Mouse (Mus musculus): ENCODE data around the gene Fads3. TPM values are rescaled to one million over a fixed set of nuclear protein-coding genes. Genes with fewer than 3 reads are reported as not detected.
A peak's percentile ranks its signal among the peaks of the same experiment; 100 is the strongest.

The Fads3 gene
- polyA plus RNA-seq, 1 experiment: 12.5 TPM

GRCm38 (mm10) chr19:10096371-10096876 lies 55.1 kb downstream of the Fads3 start:
- no peak overlapping the region for H3K4me3 ChIP-seq (replicated peaks; ENCODE audit: control insufficient read depth, low read depth, low read length)
- TF ChIP-seq CTCF (IDR thresholded peaks at IDR 0.05; ENCODE audit: control insufficient read depth, insufficient read depth, low read length) (no peak), POLR2A (IDR thresholded peaks at IDR 0.05; ENCODE audit: borderline replicate concordance, control insufficient read depth, low read depth, low read length) (no peak)
- WGBS: 82% methylated on average over 2 of the region's 2 CpGs
- H3K27ac ChIP-seq (ENCODE audit: control insufficient read depth, insufficient read depth, low read depth, low read length, poor library complexity): no peak overlapping the region
- no peaks in the 10 kb centered on the region for H3K4me1 ChIP-seq (ENCODE audit: control insufficient read depth, insufficient read depth, low read length)

- WGBS: 87% methylated on average over 5 of the region's 5 CpGs
- Histone ChIP-seq H3K4me1 (ENCODE audit: control insufficient read depth, insufficient read depth, low read length) (no peaks in the 10 kb centered on the region), H3K4me3 (replicated peaks; ENCODE audit: control insufficient read depth, low read depth, low read length) (no peak overlapping the region), H3K27ac (ENCODE audit: control insufficient read depth, insufficient read depth, low read depth, low read length, poor library complexity) (no peak overlapping the region)
- TF ChIP-seq CTCF (IDR thresholded peaks at IDR 0.05; ENCODE audit: control insufficient read depth, insufficient read depth, low read length) (no peak), POLR2A (IDR thresholded peaks at IDR 0.05; ENCODE audit: borderline replicate concordance, control insufficient read depth, low read depth, low read length) (no peak)
Observed at GRCm38 (mm10) chr19:10097826-10098225, 56.5 kb downstream of the Fads3 start.

- WGBS: 1% methylated on average over 21 of the region's 21 CpGs
- no peaks in the 10 kb centered on the region; the same call in 1 of the 2 replicates for H3K4me1 ChIP-seq (ENCODE audit: control insufficient read depth, insufficient read depth, low read length)
- H3K4me3 ChIP-seq (replicated peaks; ENCODE audit: control insufficient read depth, low read depth, low read length): peak overlapping the region; percentile 77
- H3K27ac ChIP-seq (ENCODE audit: control insufficient read depth, insufficient read depth, low read depth, low read length, poor library complexity): peak overlapping the region; percentile 28; the same call in 1 of the 2 replicates
- 0 out of 2 replicates have a peak, but pooled peaks have one; percentile 20 for TF ChIP-seq POLR2A (IDR thresholded peaks at IDR 0.05; ENCODE audit: borderline replicate concordance, control insufficient read depth, low read depth, low read length)
- peak; percentile 52; the same call in 1 of the 2 replicates for TF ChIP-seq CTCF (IDR thresholded peaks at IDR 0.05; ENCODE audit: control insufficient read depth, insufficient read depth, low read length)
Observed at GRCm38 (mm10) chr19:10100631-10101071, 59.3 kb downstream of the Fads3 start.

GRCm38 (mm10) chr19:10101341-10102053 lies 60.1 kb downstream of the Fads3 start, which contains the start of gene Fads2:
Gene Fads2 (minus strand): TSS chr19:10101746.
- TF ChIP-seq POLR2A (IDR thresholded peaks at IDR 0.05; ENCODE audit: borderline replicate concordance, control insufficient read depth, low read depth, low read length) (peak; percentile 62; the same call in 1 of the 2 replicates), CTCF (IDR thresholded peaks at IDR 0.05; ENCODE audit: control insufficient read depth, insufficient read depth, low read length) (0 out of 2 replicates have a peak, but pooled peaks have one; percentile 4)
- Histone ChIP-seq H3K4me1 (ENCODE audit: control insufficient read depth, insufficient read depth, low read length) (no peaks in the 10 kb centered on the region; the same call in 1 of the 2 replicates), H3K4me3 (replicated peaks; ENCODE audit: control insufficient read depth, low read depth, low read length) (peak within 1 kb of the TSS; percentile 77), H3K27ac (ENCODE audit: control insufficient read depth, insufficient read depth, low read depth, low read length, poor library complexity) (peak within 1 kb of the TSS; percentile 28; the same call in 1 of the 2 replicates)
- 1% methylated on average over 57 of the region's 57 CpGs for WGBS

GRCm38 (mm10) chr19:10102054-10102700 lies 60.8 kb downstream of the Fads3 start:
- Histone ChIP-seq H3K4me1 (ENCODE audit: control insufficient read depth, insufficient read depth, low read length) (no peaks in the 10 kb centered on the region; the same call in 1 of the 2 replicates), H3K4me3 (replicated peaks; ENCODE audit: control insufficient read depth, low read depth, low read length) (peak overlapping the region; percentile 77), H3K27ac (ENCODE audit: control insufficient read depth, insufficient read depth, low read depth, low read length, poor library complexity) (no peak overlapping the region; the same call in 1 of the 2 replicates)
- no peak for TF ChIP-seq CTCF (IDR thresholded peaks at IDR 0.05; ENCODE audit: control insufficient read depth, insufficient read depth, low read length)
- no peak for TF ChIP-seq POLR2A (IDR thresholded peaks at IDR 0.05; ENCODE audit: borderline replicate concordance, control insufficient read depth, low read depth, low read length)
- 14% methylated on average over 25 of the region's 25 CpGs for WGBS

- Histone ChIP-seq H3K4me3 (replicated peaks; ENCODE audit: control insufficient read depth, low read depth, low read length) (no peak overlapping the region), H3K4me1 (ENCODE audit: control insufficient read depth, insufficient read depth, low read length) (no peaks in the 10 kb centered on the region; the same call in 1 of the 2 replicates), H3K27ac (ENCODE audit: control insufficient read depth, insufficient read depth, low read depth, low read length, poor library complexity) (no peak overlapping the region)
- WGBS: 63% methylated on average over 6 of the region's 6 CpGs
- no peak for TF ChIP-seq CTCF (IDR thresholded peaks at IDR 0.05; ENCODE audit: control insufficient read depth, insufficient read depth, low read length)
- TF ChIP-seq POLR2A (IDR thresholded peaks at IDR 0.05; ENCODE audit: borderline replicate concordance, control insufficient read depth, low read depth, low read length): no peak
Observed at GRCm38 (mm10) chr19:10104234-10104633, 62.9 kb downstream of the Fads3 start.

- TF ChIP-seq POLR2A (IDR thresholded peaks at IDR 0.05; ENCODE audit: borderline replicate concordance, control insufficient read depth, low read depth, low read length): no peak
- no peak for TF ChIP-seq CTCF (IDR thresholded peaks at IDR 0.05; ENCODE audit: control insufficient read depth, insufficient read depth, low read length)
- Histone ChIP-seq H3K27ac (ENCODE audit: control insufficient read depth, insufficient read depth, low read depth, low read length, poor library complexity) (0 out of 2 replicates have a peak overlapping the region, but pooled peaks have one; percentile 33), H3K4me1 (ENCODE audit: control insufficient read depth, insufficient read depth, low read length) (no peaks in the 10 kb centered on the region; the same call in 1 of the 2 replicates), H3K4me3 (replicated peaks; ENCODE audit: control insufficient read depth, low read depth, low read length) (no peak overlapping the region)
- WGBS: 28% methylated on average over 10 of the region's 10 CpGs
Observed at GRCm38 (mm10) chr19:10105034-10105493, 63.7 kb downstream of the Fads3 start.

GRCm38 (mm10) chr19:10106634-10107033 lies 65.3 kb downstream of the Fads3 start:
- Histone ChIP-seq H3K27ac (ENCODE audit: control insufficient read depth, insufficient read depth, low read depth, low read length, poor library complexity) (no peak overlapping the region), H3K4me3 (replicated peaks; ENCODE audit: control insufficient read depth, low read depth, low read length) (no peak overlapping the region), H3K4me1 (ENCODE audit: control insufficient read depth, insufficient read depth, low read length) (no peaks in the 10 kb centered on the region; the same call in 1 of the 2 replicates)
- WGBS: 86% methylated on average over 2 of the region's 2 CpGs
- TF ChIP-seq CTCF (IDR thresholded peaks at IDR 0.05; ENCODE audit: control insufficient read depth, insufficient read depth, low read length): no peak
- no peak for TF ChIP-seq POLR2A (IDR thresholded peaks at IDR 0.05; ENCODE audit: borderline replicate concordance, control insufficient read depth, low read depth, low read length)
